Mouse (Mus musculus): ENCODE data around the gene Mtch1.

The Mtch1 gene

GRCm38 (mm10) chr17:29305058-29305806, 42.5 kb downstream of the Mtch1 start:
- DNase-seq, result peak; percentile 70

- no peak for DNase-seq
Observed at GRCm38 (mm10) chr17:29304376-29305057, 43.2 kb downstream of the Mtch1 start.

- DNase-seq, result no peak
Observed at GRCm38 (mm10) chr17:29303856-29304255, 43.9 kb downstream of the Mtch1 start.

DNA sequence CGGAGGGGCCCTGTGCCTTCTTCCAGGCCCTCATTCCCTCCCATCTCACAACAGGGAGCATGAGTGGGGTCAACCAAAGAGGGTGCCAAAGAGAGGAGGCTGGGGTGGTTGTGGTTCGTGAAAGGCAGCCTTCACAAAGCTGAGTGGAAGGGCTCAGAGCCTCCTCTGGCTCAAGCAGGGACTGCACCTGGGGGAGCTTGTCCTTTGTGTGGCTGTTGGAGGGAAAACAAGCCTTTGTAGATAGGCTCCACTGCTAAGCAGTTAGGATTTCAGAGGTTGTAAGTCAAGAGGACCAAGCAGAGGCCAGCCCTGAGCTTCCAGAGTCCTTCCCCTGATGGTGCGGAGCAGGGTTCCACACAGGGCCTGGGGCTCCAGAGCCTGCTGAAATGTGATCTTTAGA, 44.6 kb downstream of the Mtch1 start:
- peak; percentile 55 for DNase-seq

- no peak for DNase-seq
Observed at GRCm38 (mm10) chr17:29302149-29302548, 45.6 kb downstream of the Mtch1 start.

DNA sequence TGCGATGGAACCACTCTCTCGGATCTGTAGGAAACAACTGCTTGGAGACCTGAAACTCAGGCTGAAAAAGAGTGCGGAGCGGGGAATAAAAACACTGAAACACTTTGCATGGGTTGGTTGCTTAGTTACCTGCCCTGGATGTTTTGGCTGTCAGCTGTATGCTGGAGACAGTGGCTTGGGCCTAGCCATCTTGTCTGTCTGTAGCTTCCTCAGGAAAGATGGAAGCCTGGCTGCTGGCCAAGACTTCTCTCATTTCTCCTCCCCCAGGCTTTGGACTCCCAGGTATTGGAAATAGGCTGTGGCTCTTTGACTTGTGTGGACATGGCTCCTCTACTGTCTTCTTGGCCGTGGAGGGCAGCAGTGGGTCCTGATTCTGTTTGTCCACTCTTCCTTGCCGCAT, 46.3 kb downstream of the Mtch1 start:
- DNase-seq, result no peak

DNA sequence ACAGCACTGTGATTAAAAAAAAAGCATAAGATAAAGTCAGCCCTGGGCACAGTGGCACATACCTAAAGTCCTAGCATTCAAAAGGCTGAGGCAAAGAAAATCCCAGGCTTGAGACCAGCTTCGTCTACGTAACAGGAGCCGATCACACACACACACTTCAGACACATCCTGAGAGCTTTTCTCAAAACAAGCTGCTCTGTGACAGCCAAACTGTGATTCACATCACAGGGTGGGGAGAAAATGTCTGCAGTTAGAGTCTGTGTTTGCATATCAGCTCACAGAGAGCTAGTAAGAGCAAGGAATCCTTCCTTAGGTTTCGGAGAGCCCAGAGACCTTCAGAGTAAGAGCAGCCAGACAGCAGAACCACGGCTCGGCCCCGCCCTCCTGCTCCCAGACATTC, 46.8 kb downstream of the Mtch1 start:
- DNase-seq, result no peak

GRCm38 (mm10) chr17:29299282-29299681, 48.5 kb downstream of the Mtch1 start:
- no peak for DNase-seq

DNA sequence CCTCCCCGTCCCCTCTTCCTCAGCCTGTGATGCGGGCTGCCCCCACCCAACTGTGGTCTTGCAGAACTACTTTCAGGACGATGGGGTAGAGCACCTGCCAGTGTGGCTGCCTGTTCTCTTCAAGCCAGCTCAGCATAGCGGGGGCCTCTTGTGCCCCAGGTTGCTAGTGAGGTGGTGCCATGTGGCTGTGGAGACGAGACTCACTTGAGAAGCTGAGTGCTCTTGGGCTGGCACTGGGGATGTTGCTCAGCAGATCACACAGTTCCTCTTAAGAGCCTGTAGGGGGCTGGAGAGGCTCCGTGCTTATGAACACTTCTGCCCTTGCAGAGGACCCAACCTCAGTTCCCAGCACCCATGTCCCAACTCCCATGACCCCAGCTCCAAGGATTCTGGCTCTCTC, 49.9 kb downstream of the Mtch1 start:
- DNase-seq, result no peak

DNA sequence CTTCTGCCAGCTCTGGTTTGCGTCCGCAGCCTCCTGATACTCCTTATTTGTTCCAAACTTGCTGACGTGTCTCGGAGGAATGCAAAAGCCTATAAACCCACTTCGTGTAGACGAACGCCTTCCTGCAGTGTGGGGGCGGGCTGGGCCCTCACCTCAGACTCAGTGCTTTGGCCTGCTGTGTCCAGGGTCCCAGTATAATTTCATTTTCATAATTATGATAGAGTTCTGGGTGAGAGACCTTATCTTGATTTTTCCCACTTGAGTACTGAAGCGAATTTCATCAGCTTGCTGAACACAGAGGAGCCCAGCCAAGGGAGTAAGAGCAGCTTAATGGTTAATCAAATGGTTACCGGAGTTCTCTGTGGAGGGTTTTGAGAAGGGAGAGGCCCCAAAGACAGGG, 50.4 kb downstream of the Mtch1 start:
- no peak for DNase-seq

GRCm38 (mm10) chr17:29295835-29296234, 51.9 kb downstream of the Mtch1 start:
- DNase-seq, result no peak

DNA sequence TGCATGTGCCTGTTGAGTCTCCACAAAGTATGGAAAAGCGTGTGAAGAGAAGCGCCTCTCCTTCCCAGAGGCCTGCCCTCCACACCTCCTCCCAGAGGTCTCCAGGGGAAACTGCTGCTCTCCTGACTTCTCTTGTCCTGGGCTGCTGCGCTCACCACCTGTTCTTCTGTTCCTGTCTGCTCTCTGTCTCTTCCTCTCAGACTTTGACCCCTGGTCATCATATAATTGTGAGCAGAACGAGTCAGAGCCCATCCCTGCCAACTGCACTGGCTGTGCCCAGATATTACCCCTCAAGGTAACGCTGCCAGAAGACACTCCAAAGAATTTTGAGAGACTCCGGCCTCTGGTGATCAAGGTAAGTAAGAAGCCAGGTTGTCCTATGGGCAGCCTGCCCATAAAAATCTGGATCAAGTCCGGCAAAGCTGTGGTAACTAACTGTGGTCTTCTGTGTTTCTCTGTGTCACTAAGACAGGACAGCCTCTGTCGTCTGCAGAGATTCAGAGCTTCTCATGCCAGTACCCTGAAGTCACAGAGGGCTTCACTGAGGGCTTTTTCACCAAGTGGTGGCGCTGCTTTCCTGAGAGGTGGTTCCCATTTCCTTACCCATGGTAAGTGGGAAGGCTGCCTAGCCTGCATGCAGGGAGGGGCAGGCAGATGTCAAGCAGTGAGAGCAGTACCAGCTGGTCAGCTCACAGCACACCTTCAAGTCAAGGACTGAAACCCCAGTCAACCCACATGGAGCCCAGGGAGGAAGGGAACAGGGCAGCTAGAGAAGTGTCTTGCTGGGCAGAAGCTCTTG, 53.7 kb downstream of the Mtch1 start:
- peak; percentile 61 for DNase-seq

DNA sequence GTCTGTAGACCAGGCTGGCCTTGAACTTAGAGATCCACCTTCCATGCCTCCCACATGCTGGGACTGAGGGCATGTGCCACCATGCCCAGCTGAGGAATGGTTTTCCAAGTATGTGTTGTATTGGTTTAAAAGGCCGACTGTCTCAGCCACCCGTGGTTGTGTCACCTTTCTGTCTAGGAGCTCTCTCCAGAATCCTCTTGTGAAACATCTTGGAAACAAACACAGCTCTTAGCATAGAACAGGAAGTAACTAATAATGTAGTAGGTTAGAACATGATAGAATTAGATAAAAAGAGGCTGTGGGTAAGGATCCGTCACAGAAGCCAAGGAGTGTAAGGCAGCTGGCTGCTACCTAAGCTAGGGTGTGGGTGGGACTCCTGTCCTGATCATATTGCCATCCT, 54.7 kb downstream of the Mtch1 start:
- no peak for DNase-seq

GRCm38 (mm10) chr17:29291793-29292192, 55.9 kb downstream of the Mtch1 start:
- DNase-seq, result no peak

GRCm38 (mm10) chr17:29282216-29282952, 65.3 kb downstream of the Mtch1 start:
- no peak for DNase-seq

Data from lung, postnatal 10 days (tissue).